Mouse (Mus musculus) thymus, postnatal 25 days (tissue): ENCODE data around the gene Zbtb16.

Experiments used
- DNase-seq: peaks from one replicate; pipeline ENCODE4 v3.0.0; 2022

The Zbtb16 gene

DNA sequence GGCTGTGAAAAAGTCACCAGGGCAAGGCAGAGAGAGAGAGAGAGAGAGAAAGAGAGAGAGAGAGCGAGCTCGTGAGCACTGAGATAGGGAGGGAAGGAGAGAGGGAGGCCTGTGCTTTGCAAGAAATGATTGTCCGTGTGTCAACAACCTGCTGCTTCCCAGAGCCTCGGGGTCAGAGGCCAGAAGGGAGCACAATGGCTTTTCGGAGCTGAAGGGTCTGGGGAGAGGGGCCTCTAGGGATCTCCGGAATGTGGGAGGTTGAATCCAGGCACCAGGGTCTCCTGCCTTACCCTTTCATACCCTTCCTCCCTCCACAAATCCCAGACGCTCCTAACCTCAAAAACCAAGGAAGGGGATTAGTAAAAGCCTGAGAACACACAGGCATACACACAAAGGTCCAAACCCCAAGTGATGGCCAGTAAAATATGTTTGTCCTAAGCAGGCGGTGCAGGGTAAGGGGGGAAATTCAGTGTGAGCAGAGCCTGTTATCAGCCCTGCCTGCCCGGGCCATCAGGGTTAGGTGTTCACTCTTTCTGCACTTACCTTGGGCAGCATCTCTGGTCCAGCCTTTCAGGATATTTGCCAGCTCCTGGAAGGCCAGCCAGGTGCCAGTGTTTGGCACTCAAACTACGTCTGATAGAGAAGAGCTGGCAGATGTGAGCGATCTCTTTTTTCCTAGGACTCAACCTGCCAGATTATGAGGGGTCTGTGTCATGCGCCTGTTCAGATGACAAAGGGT lies 139.1 kb downstream of the Zbtb16 start:
- no peak for DNase-seq

DNA sequence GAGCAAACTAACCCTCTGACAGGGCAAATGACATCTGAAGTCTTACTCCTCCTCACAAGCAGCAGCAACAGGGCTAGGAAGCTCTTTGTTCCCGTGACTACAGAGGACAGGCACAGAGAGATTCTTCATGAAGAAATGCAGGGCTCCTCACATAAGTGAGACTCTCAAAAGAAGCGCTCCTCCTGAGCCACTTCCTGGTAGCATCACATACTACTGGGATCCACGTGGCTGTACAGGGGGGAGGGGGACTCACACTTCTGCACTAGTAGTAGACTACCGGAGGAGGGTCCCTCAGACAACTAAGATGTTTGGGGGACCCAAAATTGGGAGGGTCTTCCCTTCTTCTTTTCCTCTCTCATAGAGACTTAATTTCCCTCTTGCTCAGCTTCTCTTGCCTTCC lies 139.7 kb downstream of the Zbtb16 start:
- DNase-seq, result no peak

DNA sequence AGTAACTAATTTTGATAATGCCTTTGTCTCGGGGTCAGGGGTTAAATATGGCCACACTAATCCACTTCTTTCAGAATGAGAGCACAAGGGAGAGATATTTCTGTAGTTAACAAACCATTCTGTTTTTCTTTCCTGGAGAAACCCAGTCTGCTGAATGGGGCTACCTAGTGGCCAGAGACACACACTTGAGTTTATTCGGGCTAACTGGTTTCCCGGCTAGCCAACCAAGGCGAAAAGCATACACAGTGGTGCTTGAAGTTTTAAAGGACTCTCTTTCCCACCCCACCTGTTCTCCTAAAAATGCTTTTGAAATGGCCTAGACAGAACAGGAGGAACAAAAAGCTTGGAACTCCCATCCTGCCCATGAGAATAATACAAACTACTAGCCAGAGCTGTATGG lies 140.2 kb downstream of the Zbtb16 start:
- no peak for DNase-seq

DNA sequence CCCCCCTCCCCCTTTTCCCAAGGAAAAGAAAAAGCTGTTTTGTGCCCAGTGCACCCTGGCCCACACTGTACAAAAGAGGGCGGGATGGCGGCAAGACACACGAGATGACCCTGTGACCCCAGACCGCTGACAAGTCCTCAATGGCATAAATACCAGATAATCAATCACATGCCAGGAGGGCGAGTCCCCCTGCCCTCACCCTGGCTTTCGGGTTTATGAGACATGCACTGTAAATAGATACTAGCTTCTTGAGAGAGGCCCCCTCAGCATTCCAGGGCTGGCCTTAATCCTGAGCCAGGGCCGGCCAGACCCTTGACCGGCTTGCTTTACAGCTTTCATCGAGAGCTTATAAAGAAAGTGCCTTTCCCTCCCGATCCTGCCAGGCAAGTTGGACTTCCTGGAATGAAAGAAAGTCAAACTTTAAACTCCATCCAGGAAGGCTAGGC lies 141.4 kb downstream of the Zbtb16 start:
- no peak for DNase-seq

GRCm38 (mm10) chr9:48693696-48694095 lies 142.3 kb downstream of the Zbtb16 start:
- no peak for DNase-seq

DNA sequence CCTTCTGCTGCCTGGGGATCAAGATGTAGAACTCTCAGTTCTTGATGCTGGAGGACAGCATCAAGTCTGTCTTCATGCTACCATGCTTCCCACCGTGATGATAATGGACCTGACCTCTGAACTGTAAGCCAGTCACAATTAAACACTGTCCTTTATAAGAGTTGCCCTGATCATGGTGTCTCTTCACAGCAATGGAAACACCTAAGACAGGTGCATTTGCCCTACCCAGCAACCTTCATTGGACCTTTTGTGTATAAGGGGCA lies 146.4 kb downstream of the Zbtb16 start:
- DNase-seq, result no peak

GRCm38 (mm10) chr9:48688859-48689717 lies 146.9 kb downstream of the Zbtb16 start:
- DNase-seq, result no peak

DNA sequence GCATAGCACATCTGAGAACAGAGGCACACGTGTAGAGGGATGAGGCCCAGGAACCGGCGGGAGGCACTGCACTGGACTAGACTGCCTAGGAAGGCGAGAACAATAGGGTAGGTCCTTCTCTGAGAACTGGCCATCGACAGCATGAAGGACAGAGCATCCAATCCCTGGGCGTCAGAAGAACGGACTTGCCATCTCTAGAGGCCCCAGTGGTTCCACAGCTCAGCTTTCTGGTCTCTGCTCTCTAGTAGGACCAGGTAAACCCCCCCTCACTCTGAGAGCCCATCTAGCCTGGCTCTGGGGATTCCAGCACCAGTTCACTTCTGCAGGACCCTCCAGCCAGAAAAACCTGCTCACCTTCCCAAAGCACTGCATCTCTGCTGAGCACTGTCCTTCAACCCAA lies 148.1 kb downstream of the Zbtb16 start:
- no peak for DNase-seq

DNA sequence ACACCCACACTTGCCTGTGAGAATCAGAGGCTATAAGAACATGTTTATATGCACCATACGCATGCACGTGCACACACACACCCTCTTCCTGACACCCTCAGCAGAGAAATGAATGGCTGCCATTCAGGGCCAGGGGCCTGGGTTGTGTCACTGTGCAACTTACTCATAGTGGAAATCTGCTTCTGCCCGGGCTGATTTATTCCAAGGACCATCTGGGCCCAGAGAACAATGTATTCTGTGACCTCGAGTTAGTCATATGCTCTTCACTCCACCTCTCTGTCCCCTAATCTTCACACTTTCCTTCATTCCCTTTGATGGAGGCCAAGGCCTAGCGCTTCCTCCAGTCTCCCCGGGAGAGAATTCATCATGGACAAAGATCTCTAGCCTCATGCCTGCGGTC lies 150.3 kb downstream of the Zbtb16 start:
- no peak for DNase-seq

DNA sequence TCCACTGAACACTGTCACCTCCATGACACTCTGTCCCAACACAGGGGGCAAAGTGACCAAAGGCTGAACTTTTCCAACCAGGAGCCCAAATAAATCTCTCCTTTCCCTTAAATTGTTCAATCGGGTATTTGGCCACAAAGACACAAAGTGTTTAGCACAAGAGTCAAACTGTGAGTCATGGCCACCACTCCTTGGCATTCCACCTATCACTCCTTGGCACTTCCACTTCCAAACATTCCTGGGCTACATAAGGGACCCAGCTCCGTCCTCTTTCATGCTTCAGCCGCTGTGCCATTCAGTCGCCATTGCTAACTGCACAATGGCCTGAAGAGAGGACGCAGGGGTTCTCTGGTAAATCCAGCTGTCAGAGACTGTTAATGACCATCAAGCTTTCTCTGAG lies 151.9 kb downstream of the Zbtb16 start:
- no peak for DNase-seq

DNA sequence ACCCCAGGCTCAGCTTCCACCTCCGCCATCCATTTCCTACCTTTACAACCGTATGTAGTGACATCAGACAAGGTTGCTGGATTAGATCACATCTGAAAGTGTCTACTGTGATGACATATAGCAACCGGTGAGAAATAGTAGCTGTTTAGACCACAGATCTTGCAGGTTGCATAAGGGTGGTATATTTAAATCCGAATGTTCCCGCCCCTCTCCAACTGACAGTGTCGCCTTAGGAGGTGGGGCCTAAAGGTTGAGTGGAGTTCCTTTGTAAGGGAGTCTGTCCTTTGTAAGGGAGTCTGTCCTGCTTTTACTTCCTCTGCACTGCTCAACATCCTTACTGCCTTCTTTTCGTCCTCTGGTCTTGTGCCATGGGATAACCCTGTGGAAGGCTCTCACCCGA lies 154.8 kb downstream of the Zbtb16 start:
- DNase-seq, result no peak

GRCm38 (mm10) chr9:48678426-48679358 lies 157.3 kb downstream of the Zbtb16 start:
- no peak for DNase-seq

DNA sequence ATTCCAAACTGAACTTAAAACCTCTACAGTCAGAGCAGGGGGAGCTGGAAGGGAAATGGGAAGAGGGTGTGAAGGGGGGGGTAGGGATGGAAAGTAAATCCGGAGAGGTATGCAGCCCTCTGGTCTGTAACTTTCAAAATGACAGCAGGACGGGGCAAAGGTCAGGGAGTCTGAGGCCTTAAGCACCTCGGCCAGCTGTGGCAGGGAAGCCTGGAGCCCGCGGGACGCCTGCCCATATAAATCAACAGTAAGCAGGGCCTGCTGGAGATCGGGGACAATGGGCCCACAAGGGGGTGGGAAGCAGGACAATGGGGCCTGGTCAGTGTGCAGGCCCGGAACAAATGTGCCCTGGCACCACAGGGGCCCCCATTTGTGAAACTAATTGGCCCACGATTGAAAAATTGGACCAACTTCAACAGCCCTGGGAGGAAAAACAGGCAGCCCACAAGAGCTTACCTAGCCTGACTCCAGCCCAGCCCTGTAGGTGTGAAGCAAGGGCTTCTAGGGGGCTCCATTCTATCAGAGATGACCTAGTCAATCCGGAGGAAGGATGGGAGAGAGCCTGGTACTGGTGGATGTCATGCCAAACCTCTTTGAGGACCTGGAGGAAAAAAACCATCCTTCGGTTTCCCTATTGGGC lies 160.8 kb downstream of the Zbtb16 start:
- no peak for DNase-seq

- DNase-seq, result no peak
These were observed 161.5 kb downstream of the Zbtb16 start for GRCm38 (mm10) chr9:48674359-48675015.

GRCm38 (mm10) chr9:48673804-48674203 lies 162.2 kb downstream of the Zbtb16 start:
- no peak for DNase-seq

DNA sequence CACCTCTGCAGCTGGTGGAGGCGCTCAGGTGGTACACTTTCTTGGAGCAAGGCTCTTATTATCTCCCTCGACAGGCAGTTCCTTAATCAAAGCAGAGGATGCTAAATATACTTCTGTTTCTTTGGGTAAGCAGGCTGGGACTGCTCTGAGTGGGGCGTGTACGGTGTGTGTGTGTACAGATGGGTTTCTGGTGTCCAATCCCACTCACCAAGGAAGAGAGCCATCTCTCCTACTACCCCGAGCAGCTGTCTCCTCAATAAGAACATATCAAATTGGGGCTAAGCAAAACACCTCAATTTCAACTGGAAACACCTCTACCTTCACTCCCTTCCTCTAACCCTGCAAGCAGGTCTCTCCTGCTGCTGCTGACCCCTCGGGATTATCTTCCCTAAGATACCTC lies 162.8 kb downstream of the Zbtb16 start:
- DNase-seq, result no peak

DNA sequence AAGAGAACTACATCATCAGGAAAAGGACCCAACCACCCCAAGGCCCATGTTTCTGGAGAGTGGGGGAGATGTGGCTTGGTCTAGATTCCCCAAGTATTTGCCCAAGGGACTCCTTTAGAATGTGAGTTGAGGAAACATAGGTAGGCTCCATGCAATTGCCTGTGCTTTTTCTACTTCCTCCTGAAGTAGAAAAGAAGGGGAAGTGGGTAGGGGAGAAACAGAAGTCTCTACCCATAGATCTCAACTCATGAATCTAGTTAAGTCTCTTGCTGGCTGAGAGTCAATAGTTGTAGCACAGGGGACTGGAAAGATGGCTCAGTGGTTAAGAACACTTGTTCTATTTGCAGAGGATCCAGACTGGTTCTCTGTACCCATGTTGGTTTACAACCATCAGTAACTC lies 164.2 kb downstream of the Zbtb16 start:
- no peak for DNase-seq

GRCm38 (mm10) chr9:48670156-48670555 lies 165.9 kb downstream of the Zbtb16 start:
- no peak for DNase-seq

- no peak for DNase-seq
These were observed 166.3 kb downstream of the Zbtb16 start for GRCm38 (mm10) chr9:48669672-48670071.

DNA sequence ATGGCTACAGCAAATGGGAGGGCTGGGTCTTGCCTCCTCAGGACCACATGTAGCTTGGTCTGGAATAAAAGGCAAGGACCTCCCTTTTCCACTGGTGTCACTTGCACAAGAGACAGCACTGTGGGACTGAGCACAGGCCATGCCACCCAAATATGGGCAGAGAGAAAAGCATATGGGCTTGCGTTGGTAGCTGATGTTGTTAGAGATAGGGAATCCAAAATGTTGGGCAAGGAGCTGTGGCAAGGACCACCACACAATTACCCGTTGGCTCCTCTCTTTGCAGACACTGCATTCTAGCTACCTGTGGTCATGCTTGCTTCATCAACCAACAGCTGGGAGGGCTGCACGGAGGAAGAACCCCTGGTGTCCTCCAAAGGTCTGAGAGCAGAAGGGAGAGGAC lies 169.3 kb downstream of the Zbtb16 start:
- DNase-seq, result no peak

DNA sequence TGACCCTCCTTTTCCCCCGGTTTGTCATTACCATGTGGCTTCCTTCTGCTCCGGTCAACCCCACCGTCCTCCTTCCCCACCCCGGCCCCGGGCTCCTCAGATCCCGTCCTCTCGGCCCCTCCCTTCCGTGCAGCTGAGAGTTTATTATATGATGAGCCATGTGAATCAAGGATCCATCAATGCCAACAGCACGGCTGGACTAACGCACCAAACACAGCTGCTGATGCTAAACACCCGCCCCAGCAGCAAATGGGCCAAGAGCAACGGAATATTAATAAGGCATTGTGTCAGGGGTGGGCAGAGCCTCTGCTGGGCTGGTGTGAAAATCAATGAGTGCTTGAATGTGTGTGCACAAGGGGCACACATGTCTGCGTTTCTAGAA lies 173.0 kb downstream of the Zbtb16 start:
- no peak for DNase-seq

DNA sequence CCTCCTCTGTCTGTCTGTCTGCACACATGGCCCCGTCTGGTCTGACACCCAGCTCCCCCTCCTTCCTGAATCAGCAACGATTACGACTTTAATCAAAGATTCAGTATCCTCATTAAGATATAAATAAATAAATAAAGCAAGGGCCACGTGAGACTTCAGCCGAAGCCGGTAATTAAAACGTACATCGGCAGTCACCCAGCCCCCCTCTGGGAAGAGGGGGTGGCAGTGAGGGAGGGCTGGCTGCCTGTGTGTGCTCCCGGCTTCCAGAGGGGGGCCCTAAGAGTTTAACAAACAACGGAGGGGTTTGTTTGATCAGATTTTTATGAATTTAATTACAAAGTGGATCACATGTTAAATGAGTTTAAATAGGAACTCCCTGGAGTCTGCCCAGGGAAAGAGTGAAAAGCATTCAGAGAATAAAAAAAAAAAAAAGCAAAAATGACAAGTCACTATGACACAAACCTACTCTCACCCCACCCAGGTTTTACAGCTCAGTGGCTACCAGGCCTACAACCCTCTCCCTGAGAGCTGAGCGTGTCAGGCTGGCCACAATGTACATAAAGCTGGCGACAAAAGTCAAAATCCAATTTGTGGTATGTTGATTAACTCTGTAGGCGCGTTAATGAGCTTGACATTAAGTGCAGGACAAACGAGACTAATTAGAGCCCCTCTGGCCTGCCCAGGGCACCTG lies 173.5 kb downstream of the Zbtb16 start:
- DNase-seq, result no peak
